Mouse (Mus musculus) lung, adult 2 months (tissue): Measurements from ENCODE around the gene Otulinl.

Experiments used
- CTCF ChIP-seq: fragments of 200-500 bp; IDR thresholded peaks from 2 replicates; pipeline ENCODE4 v1.5.1; 2011; ENCODE audit warnings: mild to moderate bottlenecking, low read length, control low read depth; ENCODE audit not compliant: insufficient read depth
- POLR2A ChIP-seq: fragments of 200-500 bp; IDR thresholded peaks from 2 replicates; pipeline ENCODE4 v1.6.1; 2011; ENCODE audit warnings: low read depth, mild to moderate bottlenecking, control low read depth, low read length, borderline replicate concordance; ENCODE audit errors: extremely low read depth

GRCm38 (mm10) chr15:27617227-27617626, 64.2 kb downstream of the Otulinl start:
- TF ChIP-seq POLR2A (no peak), CTCF (no peak)
